Mouse (Mus musculus) cerebellum, adult 8-10 months (tissue): ENCODE results near the gene Ispd.
A peak's percentile ranks its signal among the peaks of the same experiment; 100 is the strongest.
"Not testable (repeated sequence)": the region's sequence is repeated elsewhere in the genome, so short reads cannot be mapped to it uniquely, and the experiment has no call there.

Experiments
- DNase-seq: peaks from one replicate; pipeline ENCODE4 v3.0.0; 2022

The Ispd gene

DNA sequence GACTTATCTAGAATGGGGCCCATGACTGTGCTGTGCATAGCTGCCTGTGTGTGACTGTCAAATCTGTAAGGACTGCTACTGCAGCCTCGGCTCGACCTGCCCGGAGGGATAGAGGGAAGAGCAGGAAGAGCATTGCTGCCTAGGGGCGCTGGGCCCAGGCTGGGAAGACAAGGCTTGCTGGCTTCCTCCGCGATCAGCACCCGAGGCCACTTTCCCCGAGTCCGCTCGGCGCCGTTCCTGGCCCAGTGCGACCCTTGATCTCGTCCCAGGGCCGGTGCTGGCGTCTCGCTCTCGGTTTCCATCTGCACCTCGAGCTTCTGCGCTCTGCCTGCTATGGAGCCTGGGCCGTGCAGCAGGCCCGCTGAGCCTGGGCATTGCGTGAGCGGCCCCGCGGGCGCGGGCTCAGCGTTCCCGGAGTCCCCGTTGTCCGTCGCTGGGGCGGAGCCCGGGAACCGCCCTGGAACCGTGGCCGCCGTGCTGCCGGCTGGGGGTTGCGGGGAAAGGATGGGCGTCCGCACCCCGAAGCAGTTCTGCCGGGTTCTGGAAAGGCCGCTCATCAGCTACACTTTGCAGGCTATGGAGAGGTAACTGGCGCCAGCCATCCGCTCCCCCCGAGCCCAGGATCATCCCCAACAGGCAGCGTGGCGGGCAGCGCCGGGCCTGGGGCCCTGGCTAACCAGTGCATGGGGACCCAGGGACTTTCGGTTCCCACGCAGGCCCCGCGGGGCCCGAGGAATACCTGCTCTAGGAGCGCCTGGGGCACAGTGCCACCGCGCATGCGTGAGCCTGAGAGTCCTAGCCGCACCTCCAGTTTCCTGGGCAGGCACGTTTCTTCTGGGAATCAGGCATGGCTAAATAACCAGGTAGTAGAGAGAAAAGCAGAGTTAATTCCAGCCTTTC, at the start of gene Ispd, which contains the start of gene D630036H23Rik:
Ispd (plus strand) TSS at position 10 of the 900 bp plus-strand sequence.
D630036H23Rik (minus strand) TSS at position 741 of the 900 bp plus-strand sequence.
- peak; percentile 92 for DNase-seq

DNA sequence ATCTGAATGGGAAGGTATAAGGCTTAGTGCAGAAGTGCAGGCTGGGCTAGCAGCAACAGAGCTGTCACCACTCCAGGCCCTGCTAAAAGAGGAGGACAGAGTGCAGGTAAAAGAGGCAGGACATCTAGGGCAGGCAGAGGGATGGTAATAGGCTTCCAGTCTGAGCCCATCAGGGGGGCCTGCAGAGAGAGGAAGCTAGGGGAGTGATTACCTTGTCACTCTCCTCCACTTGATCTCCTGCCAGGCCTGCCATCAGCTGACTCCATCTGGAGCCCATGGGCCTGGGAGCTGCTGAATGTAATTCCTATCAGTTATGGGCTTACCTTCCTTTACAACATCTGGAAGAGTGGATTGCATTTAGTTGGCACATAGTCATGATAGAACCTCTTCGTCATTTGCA, 48.6 kb upstream of the Ispd start:
- DNase-seq: no peak

DNA sequence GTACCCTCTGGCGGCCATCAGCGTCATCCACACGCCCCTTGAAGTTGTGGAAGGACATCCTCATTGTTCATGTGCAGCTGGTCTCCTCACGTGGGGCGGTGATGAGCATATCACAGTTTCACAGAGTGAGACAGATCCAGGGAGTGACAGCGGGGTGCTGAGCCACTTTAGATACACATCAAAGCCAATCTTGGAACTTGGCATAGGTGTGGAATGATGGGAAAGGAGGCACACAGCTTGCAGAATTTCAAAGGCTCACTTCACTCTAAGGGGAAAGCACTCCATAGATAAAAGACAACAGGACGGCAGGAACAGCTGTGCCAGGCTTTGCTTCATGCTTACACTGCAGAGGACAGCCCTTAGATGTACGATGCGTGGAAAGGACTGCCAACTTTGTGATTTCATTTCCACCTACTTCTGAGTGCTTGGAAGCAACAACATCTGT, 47.4 kb upstream of the Ispd start:
- no peak for DNase-seq

DNA sequence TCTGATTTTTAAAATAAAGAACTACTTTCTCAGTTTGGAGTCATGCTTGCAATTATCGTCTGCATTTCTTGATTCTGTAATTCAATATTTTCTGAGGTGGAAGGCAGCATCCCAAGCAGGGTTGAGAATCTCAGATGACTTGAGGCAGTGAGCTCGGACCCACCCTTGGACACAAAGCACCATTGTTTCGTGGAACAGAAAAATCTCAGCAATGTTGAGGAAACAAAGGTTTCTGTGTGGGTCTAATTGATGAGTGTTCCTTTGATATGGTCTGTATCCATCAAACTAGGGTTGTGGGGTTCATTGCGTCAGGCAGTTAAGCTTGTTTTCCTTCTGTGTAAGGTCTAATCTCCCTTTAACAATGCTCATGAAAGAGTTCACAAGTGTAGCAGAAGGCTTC, 37.1 kb upstream of the Ispd start:
- DNase-seq: no peak

DNA sequence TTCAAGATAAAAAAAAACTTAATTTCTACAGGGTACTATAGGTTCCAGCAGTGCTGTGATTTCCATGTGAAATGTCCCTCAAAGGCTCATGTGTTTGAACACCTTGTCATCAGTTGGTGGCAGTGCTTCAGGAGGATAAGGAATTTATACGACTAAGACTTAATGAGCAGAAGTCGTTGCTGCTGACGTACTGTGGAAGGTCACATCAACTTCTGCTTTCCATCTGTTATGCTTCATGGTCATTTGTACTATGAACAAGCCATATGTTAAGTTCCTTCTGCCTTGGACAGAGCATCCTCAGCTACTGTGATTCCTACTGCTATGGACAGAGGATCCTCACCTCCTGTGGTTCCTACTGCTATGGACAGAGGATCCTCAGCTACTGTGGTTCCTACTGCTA, 21.2 kb upstream of the Ispd start:
- DNase-seq: no peak

DNA sequence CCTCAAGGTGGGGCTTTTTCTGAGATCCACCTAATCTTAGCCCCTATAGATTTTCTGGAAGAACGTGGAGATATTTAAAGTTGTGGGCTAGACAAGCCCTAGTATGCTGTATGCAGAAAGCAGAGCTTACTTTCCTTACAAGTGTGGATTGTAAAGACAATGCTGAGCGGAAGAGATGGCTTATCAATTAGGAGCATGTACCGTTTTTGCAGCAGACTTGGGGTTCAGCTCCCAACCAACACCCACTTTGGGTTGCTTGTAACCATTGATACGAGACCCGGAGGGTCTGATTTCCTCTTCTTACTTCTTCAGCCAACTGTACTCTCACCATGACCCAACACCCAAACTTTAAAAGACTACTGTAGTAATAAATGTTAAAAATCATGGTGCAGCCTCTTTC, 20.6 kb upstream of the Ispd start:
- DNase-seq: no peak

DNA sequence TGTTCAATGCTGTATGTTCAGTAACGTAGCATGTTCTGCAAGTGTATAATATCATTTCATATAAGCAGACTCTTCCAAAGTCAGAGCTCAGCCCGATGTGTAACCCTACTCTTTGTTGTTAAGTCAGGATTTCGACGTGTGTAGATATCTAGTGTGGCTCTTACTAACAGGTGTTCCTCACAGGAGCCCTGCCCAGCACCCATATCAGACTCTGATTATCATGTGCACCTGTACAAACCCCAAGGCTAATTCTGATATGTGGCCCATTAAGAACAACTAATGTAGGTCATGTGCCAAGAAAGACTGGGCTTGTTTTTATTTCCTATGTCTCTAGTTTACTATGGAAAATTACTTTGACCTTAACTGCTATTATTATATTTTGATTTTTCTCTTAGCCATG, 17.2 kb upstream of the Ispd start:
- DNase-seq: no peak

DNA sequence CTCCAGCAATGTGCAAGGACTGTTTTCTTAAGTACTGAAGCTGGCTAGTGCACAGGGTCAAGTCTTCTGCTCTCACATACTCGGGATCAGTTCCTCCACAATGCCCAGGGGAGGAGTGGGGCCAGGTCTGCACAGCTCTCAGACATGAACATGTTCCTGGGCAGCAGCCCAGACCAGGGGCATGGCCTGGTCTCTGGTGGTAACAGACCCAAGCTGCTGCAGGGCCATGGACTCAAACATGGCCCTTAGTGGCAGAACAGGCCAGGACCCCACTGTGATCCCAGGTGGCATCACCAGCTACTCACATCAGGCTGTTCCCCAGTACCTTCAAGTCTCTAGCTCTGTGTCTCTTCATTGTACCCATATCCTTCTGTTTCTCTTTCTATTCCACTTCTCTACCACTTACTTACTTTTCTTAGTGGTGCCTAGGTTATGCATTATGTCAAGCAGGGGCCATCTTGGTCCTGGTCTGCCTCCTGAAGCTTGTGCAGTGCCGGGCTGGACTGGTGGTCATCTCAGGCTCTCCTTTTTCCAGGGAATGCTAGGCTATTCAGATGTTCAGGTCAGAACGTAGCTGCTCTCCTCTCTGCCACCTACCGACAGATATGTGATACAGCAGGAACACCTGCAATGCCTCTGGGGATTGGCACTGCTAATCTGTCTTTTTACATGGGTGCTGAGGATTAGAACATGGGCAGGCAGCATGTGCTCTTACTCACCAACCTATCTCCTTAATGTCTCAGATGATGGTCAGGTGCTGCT, 7.8 kb upstream of the Ispd start:
- no peak for DNase-seq

DNA sequence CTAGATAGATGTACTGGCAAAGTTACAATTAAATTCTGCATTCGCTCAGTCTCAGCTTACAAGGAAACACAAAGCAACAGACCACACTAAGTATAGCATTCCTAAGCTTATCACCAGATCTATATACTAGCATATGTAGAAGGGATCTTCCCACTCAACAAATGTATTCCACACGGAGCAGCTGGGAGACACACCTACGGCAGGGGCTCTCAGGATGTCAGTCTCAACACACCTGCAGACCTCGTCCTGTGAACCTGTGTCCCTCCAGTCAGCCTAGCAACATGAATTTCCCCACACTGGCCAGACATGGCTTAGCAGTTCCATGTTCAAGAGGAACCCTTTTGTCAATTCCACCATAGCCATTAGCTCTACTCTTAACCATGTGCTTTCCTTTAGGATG, 4.9 kb upstream of the Ispd start:
- DNase-seq: not testable (repeated sequence)

DNA sequence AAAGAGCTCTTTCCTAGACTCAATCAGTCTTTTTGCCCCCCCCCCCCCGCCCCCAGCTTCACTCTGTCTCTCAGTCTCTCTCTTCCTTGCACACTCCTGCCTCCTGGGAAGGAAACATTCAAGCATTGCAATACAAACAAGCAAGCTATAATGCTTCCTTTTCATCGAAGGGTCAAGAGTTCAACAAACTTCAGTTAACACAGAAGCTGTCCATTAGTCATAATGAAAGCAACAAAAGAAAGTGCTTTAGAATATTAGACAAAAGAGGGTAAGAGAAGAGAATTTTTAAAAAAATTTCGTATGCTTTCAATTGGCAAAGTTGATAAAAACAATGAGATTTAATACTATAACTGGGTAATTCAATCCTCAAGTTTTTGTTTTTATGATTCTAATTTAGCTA, 996 bp upstream of the Ispd start:
- no peak for DNase-seq

DNA sequence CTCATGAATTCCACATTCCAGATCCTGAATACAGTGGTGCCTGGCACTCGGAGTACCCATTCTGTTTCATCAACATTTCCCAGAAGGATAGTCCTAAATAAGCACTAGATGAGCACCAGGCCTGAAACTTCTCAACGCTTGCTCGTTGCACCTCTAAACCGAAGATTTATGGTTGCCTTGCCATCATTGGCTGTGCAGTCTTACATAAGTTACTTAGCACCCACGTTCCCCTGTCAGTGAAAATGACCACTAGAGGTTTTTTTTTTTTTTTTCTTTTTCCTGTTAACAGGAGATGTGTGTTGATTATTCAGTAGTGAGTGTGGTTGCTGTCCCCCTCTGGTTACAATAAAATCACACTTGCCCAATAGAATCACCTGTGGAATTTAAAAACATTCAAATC, 444 bp upstream of the Ispd start:
- DNase-seq: peak; percentile 9

DNA sequence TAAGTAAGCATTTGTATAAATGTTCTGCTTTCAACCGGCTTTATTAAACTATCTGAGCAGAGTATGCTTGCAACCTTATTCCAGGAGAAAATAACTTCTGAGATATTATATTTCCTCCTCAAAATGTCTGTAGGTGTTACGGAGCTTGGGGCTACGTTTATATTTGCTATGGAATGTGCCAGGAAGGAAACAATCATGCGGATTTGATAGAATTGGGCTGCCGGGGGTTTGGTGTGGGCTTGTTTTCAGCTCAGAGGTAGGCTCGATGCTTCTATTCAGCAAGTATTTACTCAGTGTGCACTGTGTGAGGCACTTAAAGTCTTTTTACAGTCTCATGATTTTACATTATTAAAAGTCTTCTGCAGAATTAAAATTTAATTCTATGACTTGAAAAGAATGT, 4.1 kb downstream of the Ispd start:
- DNase-seq: no peak

DNA sequence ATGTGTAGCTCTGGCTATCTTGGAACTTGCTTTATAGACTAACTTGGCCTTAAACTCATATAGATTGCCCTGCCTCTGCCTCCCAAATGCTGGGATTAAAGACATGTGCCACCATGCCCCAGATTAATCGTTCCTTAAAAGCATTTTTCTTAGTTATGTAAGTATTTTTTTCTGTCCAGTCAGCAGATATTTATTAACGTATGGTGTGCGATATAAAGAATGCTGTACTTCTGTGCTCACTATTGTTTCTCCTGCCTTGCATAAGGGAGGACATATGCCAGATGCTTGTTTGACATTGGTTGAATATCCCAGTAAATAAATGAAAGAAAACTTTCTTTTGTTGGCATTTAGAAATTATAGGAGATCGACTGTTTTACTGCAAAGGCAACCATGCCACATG, 5.7 kb downstream of the Ispd start:
- no peak for DNase-seq

DNA sequence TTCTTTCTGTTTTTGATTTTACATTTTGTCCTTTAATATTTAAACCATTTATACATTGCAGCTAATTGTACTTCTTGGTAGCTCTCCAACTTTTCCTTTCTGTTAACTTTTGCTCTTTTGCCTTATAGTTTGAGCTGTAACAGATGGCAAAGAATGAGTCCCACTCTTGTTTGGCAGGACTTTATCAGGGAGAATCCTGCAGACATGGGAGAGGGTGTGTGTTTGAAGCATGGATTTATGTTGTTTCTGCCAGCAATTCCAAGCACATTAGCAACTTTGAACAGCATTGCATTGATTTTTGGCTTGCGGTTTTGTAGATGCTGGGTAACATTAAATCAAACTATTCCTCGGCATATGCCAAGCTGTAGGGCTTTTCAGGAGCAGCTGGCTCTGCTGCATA, 13.9 kb downstream of the Ispd start:
- no peak for DNase-seq

DNA sequence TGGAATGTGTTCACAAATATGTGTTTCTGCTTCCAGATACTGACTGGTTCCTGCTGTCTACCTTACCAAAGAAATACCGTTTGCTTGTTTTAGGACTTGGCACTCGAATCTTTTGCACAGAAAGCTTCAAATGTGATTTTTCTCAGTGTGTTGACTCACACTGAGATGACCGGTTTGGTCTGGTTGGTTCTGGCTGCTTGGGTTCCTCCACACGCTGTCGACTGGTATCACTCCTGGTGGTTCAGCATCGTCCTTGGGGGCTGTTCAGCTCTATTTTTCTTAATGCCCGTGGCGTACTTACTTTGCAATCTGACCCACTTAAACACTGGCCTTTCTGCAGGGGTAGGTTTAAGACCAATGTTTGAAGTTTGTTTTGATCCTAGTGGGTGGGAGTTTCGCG, 42.4 kb downstream of the Ispd start:
- DNase-seq: no peak

DNA sequence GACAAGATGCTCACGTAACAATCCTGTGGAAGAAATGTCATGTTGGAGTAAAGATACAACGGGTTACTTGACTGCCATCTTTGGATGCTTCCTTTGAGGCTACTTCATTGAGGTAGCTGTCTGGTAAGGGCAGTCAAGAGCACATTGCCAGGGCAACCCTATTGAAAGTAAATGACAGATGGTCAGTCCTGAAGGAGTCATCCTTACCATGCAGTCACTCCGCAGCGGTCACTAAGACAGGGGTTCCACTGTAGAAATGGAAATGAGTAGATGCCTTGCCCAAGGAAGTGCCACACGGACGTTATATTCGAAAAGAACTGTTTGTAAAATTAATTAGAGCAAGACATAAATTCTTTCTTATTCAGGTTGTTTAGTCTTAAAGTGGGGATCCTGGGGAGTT, 44.0 kb downstream of the Ispd start:
- no peak for DNase-seq

DNA sequence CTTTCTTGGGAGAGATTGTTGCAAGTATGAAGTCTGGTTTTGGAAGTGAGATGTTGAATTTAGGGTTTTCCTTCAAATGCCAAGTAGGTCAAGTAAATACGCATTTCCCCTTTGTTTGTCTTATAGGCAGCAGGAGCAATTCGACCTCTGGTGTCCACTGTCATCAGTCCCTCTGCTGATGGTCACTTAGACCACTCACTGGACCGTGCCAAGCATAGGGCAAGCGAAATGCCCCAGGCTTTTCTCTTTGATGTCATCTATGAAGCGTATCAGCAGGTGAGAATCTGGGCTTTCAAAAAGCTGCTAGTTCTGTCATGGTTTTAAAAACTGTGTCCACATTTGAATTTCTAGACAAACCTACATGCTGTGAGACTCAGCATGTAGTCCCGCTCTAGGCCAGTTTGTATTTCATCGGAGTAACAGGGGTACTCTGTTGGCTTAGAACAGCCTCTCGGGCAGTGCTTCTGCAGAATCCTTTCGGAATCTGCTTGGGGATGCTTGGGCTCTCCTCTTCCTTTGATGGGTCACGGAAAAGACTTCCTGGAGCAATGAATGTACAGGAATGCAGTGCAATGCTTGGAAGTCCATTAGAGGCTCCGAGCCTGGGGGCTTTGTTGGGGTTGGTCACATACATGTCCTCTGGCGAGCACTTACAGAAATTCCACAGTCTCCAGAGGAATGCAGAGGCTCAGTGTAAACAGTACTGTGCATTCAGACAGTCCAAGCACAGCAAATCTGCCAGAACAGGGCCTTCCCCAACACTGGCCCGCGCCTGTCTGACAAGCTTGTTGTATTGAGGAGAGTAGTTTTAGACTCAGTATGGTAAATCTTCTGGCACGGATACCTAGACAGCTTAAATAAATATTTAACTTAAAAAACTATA, 45.2 kb downstream of the Ispd start:
- DNase-seq: no peak

DNA sequence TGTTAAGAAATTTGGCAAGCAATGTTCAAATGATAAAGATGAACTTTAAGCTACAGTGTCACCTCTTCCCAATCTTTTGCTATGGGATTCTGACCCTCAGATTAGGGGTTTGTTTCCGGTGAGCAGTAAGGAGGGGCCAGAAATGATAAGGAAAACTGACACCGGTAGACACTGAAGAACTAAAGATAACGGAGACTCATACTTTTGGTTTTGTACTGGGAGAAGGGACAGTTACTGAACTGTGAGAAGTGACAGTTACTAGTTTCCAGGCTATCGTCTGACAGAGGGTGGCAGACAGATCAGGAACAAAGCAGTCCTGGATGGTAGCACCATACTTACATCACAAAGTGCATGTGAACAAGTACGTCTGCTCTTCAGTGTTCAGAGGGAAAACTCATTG, 55.7 kb downstream of the Ispd start:
- no peak for DNase-seq

DNA sequence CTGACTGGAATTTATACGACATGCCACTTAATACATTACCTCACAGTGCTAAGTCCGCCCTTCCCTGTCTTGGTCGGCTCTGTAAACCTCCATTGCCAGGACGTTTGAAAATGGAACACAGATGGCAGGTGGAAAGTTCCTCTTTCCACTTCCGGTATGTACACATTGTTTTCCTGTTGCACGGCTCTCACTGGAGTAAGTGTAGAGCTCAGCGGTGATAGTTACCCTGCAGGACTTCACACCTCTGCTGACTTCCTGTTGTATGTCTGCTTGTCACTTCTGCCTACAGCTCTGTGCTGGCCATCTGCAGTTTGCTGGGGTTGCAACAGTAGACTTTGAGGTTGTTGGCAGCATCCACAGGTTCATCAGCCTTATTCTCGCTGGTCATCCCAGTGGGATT, 58.1 kb downstream of the Ispd start:
- DNase-seq: no peak

DNA sequence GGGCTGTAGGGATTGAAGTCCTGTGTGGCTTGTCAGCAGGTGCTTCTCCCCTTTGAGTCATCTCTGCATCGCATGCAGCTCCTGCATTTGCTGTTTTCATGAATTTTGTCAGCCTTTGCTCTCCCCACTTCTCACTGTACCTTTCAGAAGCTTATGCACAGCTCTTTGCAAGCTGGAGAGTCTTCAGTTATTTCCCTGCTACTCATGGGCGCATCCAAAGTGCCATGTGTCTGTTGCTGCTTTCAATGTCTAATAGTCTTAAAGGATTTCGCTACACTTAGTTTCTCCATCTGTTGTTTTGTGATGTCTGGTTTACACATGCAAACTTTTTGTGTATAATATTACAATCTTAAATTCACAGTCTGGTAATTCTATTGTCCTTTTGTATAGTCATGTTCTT, 74.8 kb downstream of the Ispd start:
- DNase-seq: no peak

DNA sequence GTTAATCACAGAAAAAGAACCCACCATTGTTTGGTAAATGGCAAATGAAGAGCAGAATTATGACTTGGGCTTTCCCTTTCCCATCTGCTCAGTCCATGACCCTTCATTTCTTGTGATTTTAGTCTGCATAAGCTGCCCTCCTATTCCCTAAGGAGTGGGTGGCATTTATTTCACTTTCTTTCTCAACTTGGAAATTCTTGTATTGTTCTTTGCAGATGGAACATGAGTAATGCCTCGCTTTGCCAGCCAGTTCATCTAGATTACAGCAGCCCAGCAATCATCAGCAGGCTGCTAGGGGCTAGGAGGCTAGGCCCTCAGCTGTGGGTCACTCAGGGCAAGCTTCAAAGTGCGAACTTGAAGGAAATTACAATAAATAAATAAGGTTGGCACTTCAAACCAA, 76.5 kb downstream of the Ispd start:
- no peak for DNase-seq

DNA sequence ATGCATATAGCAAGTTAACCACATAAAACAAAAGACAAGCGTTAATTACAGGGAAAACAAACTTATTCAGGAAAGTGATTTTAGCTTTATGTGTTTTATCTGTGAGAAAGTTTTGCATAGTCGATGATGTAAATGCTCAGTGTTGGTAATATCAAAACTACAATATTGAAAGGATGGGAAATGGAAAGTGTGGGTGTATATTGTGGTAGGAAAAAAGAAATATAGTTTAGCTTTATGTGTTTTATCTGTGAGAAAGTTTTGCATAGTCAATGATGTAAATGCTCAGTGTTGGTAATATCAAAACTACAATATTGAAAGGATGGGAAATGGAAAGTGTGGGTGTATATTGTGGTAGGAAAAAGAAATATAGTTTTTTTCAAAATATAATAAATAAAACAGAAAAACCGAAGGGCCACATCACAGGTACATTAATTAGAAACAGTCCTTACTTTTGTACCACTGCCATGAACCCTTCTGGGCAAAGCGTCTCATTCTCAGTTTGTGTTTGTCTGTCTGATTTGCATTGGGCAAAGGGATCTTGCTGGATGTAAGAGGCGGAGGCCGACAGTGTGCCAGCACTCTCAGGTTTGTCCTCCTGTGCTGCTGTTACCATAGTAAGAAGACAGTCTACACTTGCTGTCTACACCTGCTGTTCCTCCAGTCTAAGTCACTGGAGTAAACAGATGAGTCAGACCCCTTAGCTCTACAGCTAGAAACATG, 87.2 kb downstream of the Ispd start:
- no peak for DNase-seq
